8 mouse cellular contexts compared by ENCODE assay signal in the genomic region with DNA sequence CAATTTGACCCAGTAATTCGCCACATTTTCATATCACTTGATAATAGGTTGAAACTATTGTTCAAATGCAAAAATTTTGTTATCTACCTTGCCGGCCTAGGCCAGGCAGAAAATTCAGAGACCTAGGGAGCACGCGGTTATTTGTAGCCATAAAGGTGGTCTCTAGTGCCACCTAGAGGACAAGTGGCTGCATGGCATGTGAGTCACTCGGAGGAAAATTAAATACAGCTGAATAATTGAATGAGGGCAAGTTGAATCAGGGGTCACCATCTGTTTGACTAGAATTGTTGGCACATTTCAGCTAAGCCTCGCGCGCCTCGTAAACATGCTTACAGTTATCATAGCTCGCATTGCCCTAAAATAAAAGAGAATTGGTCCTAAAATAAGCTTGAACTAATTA.
DNase-seq lines count a peak whose midpoint lies in the region; ATAC-seq and TF ChIP-seq lines count a peak whose summit lies in the region.

No protein-coding gene starts in this region.

- no peak overlapping the region for H3K4me3 ChIP-seq in forebrain, embryonic 12.5 days (replicated peaks)
- H3K4me3 ChIP-seq in hindbrain, embryonic 16.5 days (ENCODE audit: low read length) = no peak overlapping the region
- no peak overlapping the region for H3K4me3 ChIP-seq in midbrain, embryonic 15.5 days
- no peak overlapping the region for H3K4me3 ChIP-seq in stomach, postnatal 0 days (ENCODE audit: low read depth, low read length)

- peak; percentile 39 for DNase-seq in ovary, postnatal 10 days (ENCODE audit: low spot score)
- no peak for DNase-seq in ovary, adult 18-20 months (ENCODE audit: low spot score)
- peak; percentile 60 for DNase-seq in brain, embryonic 18.5 days (ENCODE audit: low read depth, low spot score)
- peak; percentile 68 to 77 for DNase-seq in left cerebral cortex, postnatal 10 days (ENCODE audit: extremely low spot score in 1 of 2, low spot score in 2 of 2)
- peak; percentile 68 for DNase-seq in stomach, postnatal 0 days (ENCODE audit: low spot score)

- intact Hi-C loops in left cerebral cortex, postnatal 10 days (cut with DNase I) = loop anchor here (5.0 to 10.0 kb wide), 2 partner anchors 811 to 1444 kb away; no protein-coding TSS in a partner anchor

- 0 out of 2 replicates have a peak, but pooled peaks have one; percentile 33 for ATAC-seq in forebrain, embryonic 12.5 days (ENCODE audit: low FRiP score)
- peak; percentile 38; the same call in 1 of the 2 replicates for ATAC-seq in hindbrain, embryonic 16.5 days
- ATAC-seq in midbrain, embryonic 15.5 days (replicated peaks) = peak; percentile 28; the same call in 1 of the 2 replicates
- ATAC-seq in stomach, postnatal 0 days (ENCODE audit: low FRiP score, low TSS enrichment) = peak; percentile 71; the same call in 1 of the 2 replicates

- H3K27me3 ChIP-seq in forebrain, embryonic 12.5 days = peaks cover 8% of the 10 kb centered on the region
- H3K27me3 ChIP-seq in hindbrain, embryonic 16.5 days (replicated peaks; ENCODE audit: control insufficient read depth, insufficient read depth, low read length) = no peaks in the 10 kb centered on the region; the same call in 1 of the 2 replicates
- no peaks in the 10 kb centered on the region; the same call in 1 of the 2 replicates for H3K27me3 ChIP-seq in midbrain, embryonic 15.5 days (replicated peaks)
- H3K27me3 ChIP-seq in stomach, postnatal 0 days (ENCODE audit: control insufficient read depth, insufficient read depth, low read length) = no peaks in the 10 kb centered on the region

- H3K9me3 ChIP-seq in forebrain, embryonic 12.5 days = no peaks in the 10 kb centered on the region
- H3K9me3 ChIP-seq in hindbrain, embryonic 16.5 days (ENCODE audit: control insufficient read depth, low read length) = no peaks in the 10 kb centered on the region
- H3K9me3 ChIP-seq in midbrain, embryonic 15.5 days = no peaks in the 10 kb centered on the region
- no peaks in the 10 kb centered on the region for H3K9me3 ChIP-seq in stomach, postnatal 0 days (ENCODE audit: control insufficient read depth, low read length)

- peaks cover 24% of the 10 kb centered on the region for H3K4me1 ChIP-seq in forebrain, embryonic 12.5 days
- H3K4me1 ChIP-seq in hindbrain, embryonic 16.5 days (ENCODE audit: control insufficient read depth, insufficient read depth, low read depth, low read length) = peaks cover 21% of the 10 kb centered on the region
- H3K4me1 ChIP-seq in midbrain, embryonic 15.5 days = peaks cover 24% of the 10 kb centered on the region
- H3K4me1 ChIP-seq in stomach, postnatal 0 days (replicated peaks; ENCODE audit: control insufficient read depth, insufficient read depth) = no peaks in the 10 kb centered on the region

- no peaks in the 10 kb centered on the region for H3K36me3 ChIP-seq in forebrain, embryonic 12.5 days (replicated peaks)
- no peaks in the 10 kb centered on the region for H3K36me3 ChIP-seq in hindbrain, embryonic 16.5 days (ENCODE audit: control insufficient read depth, insufficient read depth, low read length)
- H3K36me3 ChIP-seq in midbrain, embryonic 15.5 days (replicated peaks) = no peaks in the 10 kb centered on the region
- no peaks in the 10 kb centered on the region for H3K36me3 ChIP-seq in stomach, postnatal 0 days (ENCODE audit: control insufficient read depth, insufficient read depth, low read length)

- 5% methylated on average over 10 of the region's 10 CpGs for WGBS in forebrain, embryonic 12.5 days
- 1% methylated on average over 10 of the region's 10 CpGs for WGBS in hindbrain, embryonic 16.5 days
- 4% methylated on average over 10 of the region's 10 CpGs for WGBS in midbrain, embryonic 15.5 days
- 1% methylated on average over 10 of the region's 10 CpGs for WGBS in stomach, postnatal 0 days

- no peak for TF ChIP-seq EP300 in stomach, postnatal 0 days (optimal IDR thresholded peaks at IDR 0.05)

- no peak overlapping the region for H3K9ac ChIP-seq in forebrain, embryonic 12.5 days
- no peak overlapping the region for H3K9ac ChIP-seq in hindbrain, embryonic 16.5 days (ENCODE audit: low read depth, low read length)
- H3K9ac ChIP-seq in midbrain, embryonic 15.5 days = no peak overlapping the region
- no peak overlapping the region for H3K9ac ChIP-seq in stomach, postnatal 0 days (ENCODE audit: low read length)

- TF ChIP-seq CTCF in stomach, postnatal 0 days (IDR thresholded peaks at IDR 0.05; ENCODE audit: low read depth) = peak; percentile 97

- no peak overlapping the region for H3K4me2 ChIP-seq in forebrain, embryonic 12.5 days
- 0 out of 2 replicates have a peak overlapping the region, but pooled peaks have one; percentile 12 for H3K4me2 ChIP-seq in hindbrain, embryonic 16.5 days (ENCODE audit: low read length)
- H3K4me2 ChIP-seq in midbrain, embryonic 15.5 days = no peak overlapping the region
- H3K4me2 ChIP-seq in stomach, postnatal 0 days (replicated peaks; ENCODE audit: low read depth) = no peak overlapping the region

- H3K27ac ChIP-seq in forebrain, embryonic 12.5 days = no peak overlapping the region
- no peak overlapping the region for H3K27ac ChIP-seq in hindbrain, embryonic 16.5 days (ENCODE audit: low read depth, low read length)
- no peak overlapping the region for H3K27ac ChIP-seq in midbrain, embryonic 15.5 days
- no peak overlapping the region for H3K27ac ChIP-seq in stomach, postnatal 0 days (replicated peaks)
